Mouse (Mus musculus) Patski (cell line): ENCODE data around the gene Hfe. TPM values are rescaled to one million over a fixed set of nuclear protein-coding genes. Genes with fewer than 3 reads are reported as not detected.
"Not testable (repeated sequence)": the region's sequence is repeated elsewhere in the genome, so short reads cannot be mapped to it uniquely, and the experiment has no call there.

Source experiments
- ATAC-seq: fragments of 100-300 bp; one replicate; pipeline ENCODE4 v1.8.0; 2021
- CTCF ChIA-PET: fragments of 350-600 bp; sonication (Branson Sonifier 250); formaldehyde crosslinking; loops from one replicate; lab custom pipeline; 2022; ENCODE audit warnings: inconsistent platforms; lab: Charles Lee
- POLR2A ChIA-PET: fragments of 350-600 bp; sonication (Branson Sonifier 250); formaldehyde crosslinking; loops from one replicate; lab custom pipeline; 2022; ENCODE audit warnings: antibody characterized with exemption, inconsistent platforms; lab: Charles Lee
- DNase-seq: peaks from one replicate; pipeline ENCODE4 v3.0.0-alpha.2; 2011; ENCODE audit warnings: low read depth, low spot score
- H3K27me3 ChIP-seq: fragments of 371-371 bp; one replicate; pipeline ENCODE4 v1.5.1; 2021
- CTCF ChIP-seq: fragments of 100-300 bp; IDR thresholded peaks from one replicate; pipeline ENCODE4 v1.5.1; 2021
- in situ Hi-C: fragments of 300-500 bp; cut with MboI; formaldehyde crosslinking; loops from 3 replicates; pipeline ENCODE4 v1.11.1; 2018; ENCODE audit warnings: low pct_unique_long_range_greater_than_20kb, mixed read lengths
- polyA plus RNA-seq: library from polyadenylated mRNA; unstranded; gene quantifications from one replicate; pipeline ENCODE4 v1.2.3, GENCODE M21; 2021

Gene Hfe
- polyA plus RNA-seq, 1 experiment from 2014 or later: 5.8 TPM

DNA sequence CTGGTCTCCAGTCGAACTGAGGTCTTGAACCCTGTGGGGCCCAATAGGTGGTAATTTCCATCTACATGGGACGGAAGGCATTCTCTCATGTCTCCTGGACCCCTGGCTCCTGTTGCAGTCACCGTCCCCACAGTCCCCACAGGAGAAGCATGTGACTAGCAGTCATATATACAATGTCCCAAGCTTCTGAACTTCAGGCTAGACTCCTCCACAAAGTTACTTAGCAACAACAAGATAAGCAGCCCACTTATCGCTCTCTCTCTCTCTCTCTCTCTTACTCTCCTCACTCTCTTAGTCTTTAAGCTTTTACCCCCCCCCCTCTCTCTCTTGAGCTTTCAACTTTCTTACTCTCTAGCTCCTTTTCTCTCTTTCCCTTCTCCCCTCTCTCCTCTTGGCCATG lies 13.6 kb upstream of the Hfe start:
- ATAC-seq (no peak), DNase-seq (no peak)
- POLR2A ChIA-PET: no interaction called here
- no peak for TF ChIP-seq CTCF
- in situ Hi-C loops: no loop called here
- no peaks in the 10 kb centered on the region for H3K27me3 ChIP-seq
- CTCF ChIA-PET: interaction anchor here (0.8 to 1.1 kb wide), 2 partner anchors 10 to 12 kb away, joined by 3 read pairs; no protein-coding TSS in a partner anchor

DNA sequence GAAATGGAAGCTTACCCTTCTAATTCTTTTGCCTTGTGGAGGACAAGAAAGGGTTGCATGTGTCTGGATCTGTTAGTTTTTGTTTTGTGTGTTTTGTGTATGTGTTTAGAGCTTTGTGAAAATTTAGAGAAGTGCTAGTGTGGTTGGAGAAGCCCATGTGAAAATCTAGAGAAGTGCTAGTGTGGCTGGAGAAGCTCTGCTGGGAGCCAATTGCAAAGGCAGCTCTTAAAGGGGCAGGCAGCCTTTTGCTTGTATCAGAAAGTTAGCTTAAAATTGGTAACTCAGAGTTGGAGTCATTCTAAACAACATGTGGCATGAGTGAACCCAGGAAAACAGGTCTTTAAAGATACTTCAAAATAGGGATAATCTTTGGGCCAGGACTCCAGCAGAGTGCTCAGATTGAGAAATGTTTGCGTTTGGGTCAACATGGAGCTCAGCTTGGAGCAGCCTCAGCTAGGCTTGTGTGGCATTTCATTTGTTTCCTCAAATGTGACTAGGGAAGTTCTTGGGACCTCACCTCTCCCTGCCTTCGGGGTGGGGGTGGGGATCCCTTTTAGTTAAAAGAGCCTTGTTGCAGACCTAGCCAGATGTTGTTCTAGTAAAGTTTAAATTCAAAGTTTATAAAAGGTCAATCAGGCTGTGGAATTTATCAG lies 7.1 kb upstream of the Hfe start:
- ATAC-seq, DNase-seq, POLR2A ChIA-PET, H3K27me3 ChIP-seq, in situ Hi-C loops: not testable (repeated sequence)
- CTCF ChIA-PET: interaction anchor here (1.1 to 1.5 kb wide), 3 partner anchors 8 to 16 kb away, joined by 3 to 4 read pairs (median 4); no protein-coding TSS in a partner anchor

DNA sequence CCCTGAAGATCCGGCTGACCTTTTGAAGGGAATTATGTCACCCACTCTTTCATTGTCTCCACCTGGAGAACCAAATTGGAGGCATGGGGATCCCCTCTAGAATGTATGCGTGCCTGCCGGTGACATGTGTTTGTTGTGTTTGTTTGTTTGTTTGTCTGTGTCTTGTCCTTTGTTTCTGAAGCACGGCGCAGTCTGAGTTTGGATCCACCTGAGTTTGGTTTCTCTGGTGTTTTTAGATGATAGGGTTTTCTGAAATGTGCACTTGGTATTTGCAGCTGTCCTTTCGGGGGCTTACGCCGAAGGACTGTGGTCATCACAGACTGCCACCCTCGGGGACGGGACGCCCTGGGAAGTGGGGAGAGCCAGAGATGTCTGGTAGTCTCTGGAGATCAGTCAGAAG lies 6.5 kb upstream of the Hfe start:
- POLR2A ChIA-PET: no interaction called here
- TF ChIP-seq CTCF: no peak
- in situ Hi-C loops: no loop called here
- DNase-seq: no peak
- H3K27me3 ChIP-seq: no peaks in the 10 kb centered on the region
- CTCF ChIA-PET: interaction anchor here (1.1 to 1.5 kb wide), 2 partner anchors 13 to 16 kb away, joined by 4 read pairs; no protein-coding TSS in a partner anchor
- ATAC-seq: no peak

DNA sequence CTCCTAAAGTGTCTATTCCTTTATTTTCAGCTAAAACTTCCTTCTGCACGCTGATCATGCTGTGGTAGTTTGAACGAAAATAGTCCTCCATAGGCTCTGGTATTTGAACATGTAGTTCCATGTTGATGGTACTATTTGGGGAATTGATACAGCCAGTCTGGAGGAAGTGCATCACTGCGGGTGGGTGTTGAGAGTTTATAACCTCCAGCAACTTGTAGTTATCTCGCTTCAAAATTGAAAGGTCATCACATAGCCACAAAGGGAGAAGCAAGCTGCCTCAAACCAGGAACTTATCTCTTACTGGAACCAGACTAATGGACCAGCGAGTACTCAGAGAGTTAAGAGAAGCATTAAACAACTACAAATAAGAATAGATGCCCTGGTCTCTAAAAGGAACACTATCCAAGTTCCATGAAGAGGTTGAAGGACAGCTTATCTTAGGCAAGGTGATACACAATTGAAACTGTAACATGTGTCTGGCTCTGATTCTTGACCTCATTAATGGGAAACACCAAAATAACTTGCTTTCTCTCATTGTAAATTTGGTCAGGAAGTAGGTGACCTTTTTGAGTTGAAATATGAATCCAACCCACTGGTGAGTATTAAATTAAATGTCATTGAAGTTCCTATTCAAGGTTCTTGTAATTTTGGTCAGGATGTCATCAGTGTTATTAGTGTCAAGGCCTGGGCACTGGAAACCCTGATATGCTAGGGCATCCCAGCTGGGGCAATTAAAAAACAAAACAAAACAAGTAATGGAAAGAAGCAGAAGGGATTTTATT lies 5.8 kb upstream of the Hfe start:
- TF ChIP-seq CTCF: no peak
- in situ Hi-C loops: no loop called here
- POLR2A ChIA-PET: no interaction called here
- CTCF ChIA-PET: no interaction called here
- no peaks in the 10 kb centered on the region for H3K27me3 ChIP-seq
- DNase-seq (no peak), ATAC-seq (no peak)

DNA sequence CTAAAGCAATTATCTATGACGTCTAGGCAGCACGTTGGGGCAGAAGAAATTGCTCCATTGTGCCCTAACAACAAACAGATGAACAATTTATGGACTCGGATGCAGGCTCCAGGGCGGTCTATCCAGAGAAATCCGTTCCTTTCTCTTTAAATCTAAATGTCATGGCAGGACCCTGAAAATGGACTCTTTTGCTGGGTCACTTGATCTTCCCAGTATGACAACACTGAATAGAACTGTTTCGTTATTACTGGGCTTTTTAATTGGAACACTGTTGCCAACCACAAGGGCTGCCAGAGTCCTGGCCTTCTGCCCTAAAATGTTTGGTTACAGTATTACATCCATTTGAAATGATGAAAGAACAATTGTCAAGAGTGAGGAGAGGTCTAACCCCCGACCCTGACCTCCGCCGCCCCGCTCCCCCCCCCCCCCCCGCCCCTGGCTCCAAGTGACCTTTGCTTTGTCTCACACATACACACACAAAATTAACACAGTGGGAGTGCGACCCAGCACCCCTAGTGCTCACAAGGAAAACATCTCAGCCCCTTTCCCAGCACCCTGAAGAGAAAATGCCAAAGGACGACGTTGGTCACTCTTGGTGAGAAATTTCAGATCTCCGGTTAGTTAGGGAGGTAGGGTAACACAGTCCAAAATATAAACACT lies 810 bp downstream of the Hfe start:
- no peak for TF ChIP-seq CTCF
- in situ Hi-C loops: no loop called here
- H3K27me3 ChIP-seq: no peaks in the 10 kb centered on the region
- ChIA-PET CTCF (interaction anchor here (1.3 to 2.9 kb wide), 2 partner anchors 9 to 22 kb away, joined by 6 to 21 read pairs; no protein-coding TSS in a partner anchor), POLR2A (no interaction called here)
- DNase-seq (no peak), ATAC-seq (no peak)

DNA sequence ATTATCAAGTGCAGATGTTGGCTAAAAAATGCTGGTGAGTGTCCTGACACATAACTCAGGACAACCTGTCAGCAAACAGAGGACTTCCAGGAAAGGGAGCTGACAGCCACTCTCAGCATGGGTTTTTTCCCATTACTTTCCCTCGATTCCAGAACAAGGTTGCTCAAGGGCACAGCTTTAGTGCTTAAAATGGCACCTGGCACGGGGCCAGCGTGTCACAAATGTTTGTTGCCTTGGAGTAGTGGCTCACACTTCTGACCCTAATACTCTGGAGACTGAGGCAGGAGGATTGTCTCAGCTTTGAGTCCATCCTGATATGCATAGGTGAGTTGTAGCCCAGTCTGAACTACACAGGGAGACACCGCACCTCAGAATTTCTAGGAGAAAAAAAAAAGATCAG lies 2.0 kb downstream of the Hfe start:
- DNase-seq (no peak), ATAC-seq (no peak)
- in situ Hi-C loops: no loop called here
- no peaks in the 10 kb centered on the region for H3K27me3 ChIP-seq
- POLR2A ChIA-PET: no interaction called here
- CTCF ChIA-PET: interaction anchor here (2.9 kb wide), 1 partner anchor 23 kb away, joined by 21 read pairs; no protein-coding TSS in a partner anchor
- TF ChIP-seq CTCF: no peak

DNA sequence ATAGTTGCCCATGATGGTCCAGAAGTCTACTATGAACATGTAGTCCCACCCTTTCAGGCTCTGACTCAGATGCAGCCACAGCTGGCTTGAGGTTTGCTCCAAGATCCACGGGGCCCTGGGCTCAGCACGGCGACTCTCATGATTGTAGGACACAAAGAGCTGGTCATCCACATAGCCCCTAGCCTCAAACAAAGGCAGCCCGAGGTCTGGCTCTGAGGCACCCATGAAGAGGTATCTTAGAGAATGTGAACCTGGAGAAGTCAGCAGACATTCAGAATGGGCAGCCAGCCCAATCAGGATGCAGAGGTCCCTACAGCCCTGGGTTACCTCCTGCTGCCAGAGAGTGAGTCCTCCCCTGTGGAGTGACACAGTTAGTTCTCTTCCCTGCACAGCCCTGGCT lies 2.6 kb downstream of the Hfe start:
- ATAC-seq (no peak), DNase-seq (no peak)
- ChIA-PET CTCF (interaction anchor here (0.8 to 2.9 kb wide), 2 partner anchors 24 to 28 kb away, joined by 4 to 21 read pairs; no protein-coding TSS in a partner anchor), POLR2A (no interaction called here)
- TF ChIP-seq CTCF: no peak
- in situ Hi-C loops: no loop called here
- no peaks in the 10 kb centered on the region for H3K27me3 ChIP-seq

DNA sequence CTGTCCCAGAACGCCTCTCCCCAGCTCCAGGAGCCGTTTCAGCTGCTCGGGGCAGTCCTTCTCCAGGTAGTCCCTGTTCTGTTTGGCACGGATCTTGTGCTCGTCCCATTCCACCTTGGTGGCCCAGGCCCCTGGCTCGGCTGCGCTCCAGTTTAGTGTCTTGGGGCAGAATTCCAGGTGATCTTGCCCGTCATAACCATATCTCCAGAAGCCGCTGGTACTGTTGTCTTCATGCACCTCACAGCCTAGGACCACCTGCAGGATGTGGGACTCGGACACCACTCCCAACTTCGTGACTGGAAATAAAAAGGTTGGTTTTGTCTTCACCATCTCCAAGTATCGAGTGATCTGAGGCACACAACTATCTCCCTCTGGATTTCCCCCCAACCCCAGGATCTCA lies 3.9 kb downstream of the Hfe start:
- in situ Hi-C loops: no loop called here
- H3K27me3 ChIP-seq: no peaks in the 10 kb centered on the region
- ATAC-seq (no peak), DNase-seq (no peak)
- ChIA-PET CTCF (interaction anchor here (2.9 kb wide), 1 partner anchor 25 kb away, joined by 21 read pairs; no protein-coding TSS in a partner anchor), POLR2A (no interaction called here)
- TF ChIP-seq CTCF: no peak

DNA sequence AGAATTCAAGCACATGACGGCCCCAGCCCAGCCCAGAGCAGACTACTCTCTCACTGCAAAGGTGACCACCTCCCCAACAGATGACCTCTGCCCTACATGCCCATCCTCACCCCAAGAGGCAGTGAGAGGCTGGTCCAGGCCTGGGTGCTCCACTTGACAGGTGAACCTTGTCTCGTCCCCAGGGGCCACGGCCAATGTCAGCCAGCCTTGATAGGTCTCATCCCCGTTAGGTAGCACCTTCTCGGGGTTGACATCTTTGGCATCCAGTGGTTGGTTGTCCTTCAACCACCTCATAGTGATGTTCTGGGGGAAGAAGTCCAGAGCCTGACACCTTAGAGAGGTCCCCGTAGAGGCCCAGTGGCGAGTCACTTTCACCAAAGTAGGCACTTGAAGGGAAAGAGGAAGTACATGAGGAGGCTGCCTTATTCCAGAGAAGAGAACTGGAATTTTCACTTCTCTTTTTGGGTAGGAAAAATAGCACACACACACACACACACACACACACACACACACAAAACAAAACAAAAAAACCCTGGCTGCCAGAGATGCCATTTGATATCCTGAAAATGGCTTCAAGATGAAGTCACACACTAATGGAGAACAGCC lies 4.8 kb downstream of the Hfe start:
- in situ Hi-C loops: no loop called here
- ATAC-seq: no peak
- no peak for TF ChIP-seq CTCF
- DNase-seq: no peak
- ChIA-PET POLR2A (no interaction called here), CTCF (no interaction called here)
- H3K27me3 ChIP-seq: no peaks in the 10 kb centered on the region

DNA sequence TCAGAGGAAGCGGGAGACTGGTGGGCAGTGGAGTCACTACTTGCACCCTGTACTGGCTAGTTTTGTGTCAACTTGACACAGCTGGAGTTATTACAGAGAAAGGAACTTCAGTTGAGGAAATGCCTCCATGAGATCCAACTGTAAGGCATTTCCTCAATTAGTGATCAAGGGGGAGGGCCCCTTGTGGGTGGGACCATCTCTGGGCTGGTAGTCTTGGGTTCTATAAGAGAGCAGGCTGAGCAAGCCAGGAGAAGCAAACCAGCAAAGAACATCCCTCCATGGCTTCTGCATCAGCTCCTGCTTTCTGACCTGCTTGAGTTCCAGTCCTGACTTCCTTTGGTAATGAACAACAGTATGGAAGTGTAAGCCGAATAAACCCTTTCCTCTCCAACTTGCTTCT lies 7.9 kb downstream of the Hfe start:
- H3K27me3 ChIP-seq, in situ Hi-C loops, POLR2A ChIA-PET, DNase-seq, ATAC-seq: not testable (repeated sequence)
- CTCF ChIA-PET: interaction anchor here (1.1 to 7.1 kb wide), 2 partner anchors 11 to 36 kb away, joined by 3 to 137 read pairs; partner anchors contain the start of genes Hist1h1c and Hist1h3c
